Mouse (Mus musculus) sigmoid colon, adult 10 weeks (tissue): ENCODE results near the gene Map9. TPM values are rescaled to one million over a fixed set of nuclear protein-coding genes. Genes with fewer than 3 reads are reported as not detected.

ENCODE experiments used
- polyA plus RNA-seq: library from polyadenylated mRNA; stranded (reverse); fragments of 350-450 nt; fragmentation: Illumina TruSeq; extraction: RNeasy Lipid Tissue Mini Kit (QIAGEN cat#74804); gene quantifications from one replicate; pipeline ENCODE4 v1.2.3, GENCODE M21; 2014; ENCODE audit warnings: low read depth, low replicate concordance

Gene Map9
- 4.7 TPM for polyA plus RNA-seq

GRCm38 (mm10) chr3:82357797-82358524 lies at the start of gene Map9:
TSS of gene Map9 (plus strand) at chr3:82358044.

Other genes starting within 250 kb of the Map9 start
- 57.7 TPM for gene Gucy1a1, start 212.3 kb upstream of the Map9 start, polyA plus RNA-seq
- 3.2 TPM for gene Npy2r, start 190.0 kb downstream of the Map9 start, polyA plus RNA-seq